Mouse (Mus musculus) layer of hippocampus, postnatal 25 days (tissue): ENCODE measurements at regions not wholly inside any gene's neighbourhood (a gene's known extent, or its start where the extent isn't known, plus 50 kb on each side); places are given as distances from the start of the nearest gene placed in this dataset.

Experiments used
- DNase-seq, 2 experiments: peaks; one replicate each; pipeline ENCODE4 v3.0.0; 2022; ENCODE audit warnings: mixed read lengths in 2 of 2, low spot score in 1 of 2; ENCODE audit errors: extremely low spot score in 1 of 2

- DNase-seq: no peak
Measured at GRCm38 (mm10) chr2:144198326-144199051, 72.0 kb upstream of the Mgme1 start.
